Mouse (Mus musculus) naive thymus-derived CD4-positive, alpha-beta T cell, adult 5 months (primary cell): Measurements from ENCODE around the gene Hist1h2ak. TPM values are rescaled to one million over a fixed set of nuclear protein-coding genes. Genes with fewer than 3 reads are reported as not detected.

ENCODE experiments used
- polyA plus RNA-seq: library from polyadenylated mRNA; unstranded; fragments of 100-300 nt; shearing (Covaris generic); gene quantifications from one replicate; pipeline ENCODE4 v1.2.1, GENCODE M21; 2017

The Hist1h2ak gene
- polyA plus RNA-seq = 4.1 TPM

GRCm38 (mm10) chr13:21753524-21754285 is at the start of gene Hist1h2ak, which contains the start of gene Hist1h2bn:
Hist1h2ak (minus strand) TSS chr13:21753827.
Hist1h2bn (plus strand) TSS chr13:21754123.

GRCm38 (mm10) chr13:21786899-21787629 is 33.4 kb upstream of the Hist1h2ak start, which contains the start of the genes Hist1h2an and Hist1h2bp:
Hist1h2an (minus strand) TSS chr13:21787218.
Hist1h2bp (plus strand) TSS chr13:21787461.

GRCm38 (mm10) chr13:21783255-21783617 is 29.6 kb upstream of the Hist1h2ak start, which contains the start of gene Hist1h3i:
Hist1h3i (minus strand) TSS chr13:21783370.

GRCm38 (mm10) chr13:21779767-21780731 is 26.4 kb upstream of the Hist1h2ak start, which contains the start of gene Hist1h1b:
Hist1h1b (minus strand) TSS chr13:21780625.

GRCm38 (mm10) chr13:21750159-21751017 is 3.2 kb downstream of the Hist1h2ak start, which contains the start of gene Hist1h4k:
Hist1h4k (minus strand) TSS chr13:21750505.

GRCm38 (mm10) chr13:21734906-21735767 is 18.5 kb downstream of the Hist1h2ak start, which contains the start of gene Hist1h4j:
Hist1h4j (plus strand) TSS chr13:21735064.

GRCm38 (mm10) chr13:21721757-21722372 is 31.8 kb downstream of the Hist1h2ak start, which contains the start of gene Hist1h2bm:
Hist1h2bm (plus strand) TSS chr13:21722044.

GRCm38 (mm10) chr13:21717397-21718357 is 36.0 kb downstream of the Hist1h2ak start, which contains the start of gene Hist1h3h:
Hist1h3h (plus strand) TSS chr13:21717659.

GRCm38 (mm10) chr13:21715864-21716539 is 37.6 kb downstream of the Hist1h2ak start, which contains the start of the genes Hist1h2bl and Hist1h2ai:
Hist1h2bl (minus strand) TSS chr13:21716143.
Hist1h2ai (plus strand) TSS chr13:21716422.

Other genes starting within 250 kb of the Hist1h2ak start
- gene Zkscan8, start 222.7 kb downstream of the Hist1h2ak start, polyA plus RNA-seq = 3.1 TPM
- 0.11 TPM for gene Olfr1366, start 211.0 kb downstream of the Hist1h2ak start, polyA plus RNA-seq
- gene Olfr1535, start 193.9 kb downstream of the Hist1h2ak start, polyA plus RNA-seq = not detected
- not detected for gene Olfr1364, start 172.1 kb downstream of the Hist1h2ak start, polyA plus RNA-seq
- gene Olfr1362, start 139.8 kb downstream of the Hist1h2ak start, polyA plus RNA-seq = not detected
- gene Olfr11, start 111.3 kb downstream of the Hist1h2ak start, polyA plus RNA-seq = not detected
- gene Olfr1361, start 90.4 kb downstream of the Hist1h2ak start, polyA plus RNA-seq = not detected
- not detected for gene Olfr1360, start 76.4 kb downstream of the Hist1h2ak start, polyA plus RNA-seq
- not detected for gene Olfr1359, start 55.7 kb downstream of the Hist1h2ak start, polyA plus RNA-seq
- not detected for gene Hist1h2bl, start 37.7 kb downstream of the Hist1h2ak start, polyA plus RNA-seq
- not detected for gene Hist1h2ai, start 37.4 kb downstream of the Hist1h2ak start, polyA plus RNA-seq
- 1.7 TPM for gene Hist1h3h, start 36.2 kb downstream of the Hist1h2ak start, polyA plus RNA-seq
- gene Hist1h2bm, start 31.8 kb downstream of the Hist1h2ak start, polyA plus RNA-seq = not detected
- gene Hist1h4j, start 18.8 kb downstream of the Hist1h2ak start, polyA plus RNA-seq = 1.1 TPM
- 10.0 TPM for gene Hist1h4k, start 3.3 kb downstream of the Hist1h2ak start, polyA plus RNA-seq
- gene Hist1h2bn, start 296 bp upstream of the Hist1h2ak start, polyA plus RNA-seq = 2.5 TPM
- 0.97 TPM for gene Hist1h1b, start 26.8 kb upstream of the Hist1h2ak start, polyA plus RNA-seq
- gene Hist1h3i, start 29.5 kb upstream of the Hist1h2ak start, polyA plus RNA-seq = 1.9 TPM
- gene Hist1h2an, start 33.4 kb upstream of the Hist1h2ak start, polyA plus RNA-seq = 2.3 TPM
- gene Hist1h2bp, start 33.6 kb upstream of the Hist1h2ak start, polyA plus RNA-seq = not detected
- gene Hist1h2bq, start 56.4 kb upstream of the Hist1h2ak start, polyA plus RNA-seq = 6.5 TPM
- 14.0 TPM for gene Hist1h2ao, start 56.6 kb upstream of the Hist1h2ak start, polyA plus RNA-seq
- 29.9 TPM for gene Hist1h4m, start 57.9 kb upstream of the Hist1h2ak start, polyA plus RNA-seq
- gene Hist1h4n, start 78.4 kb upstream of the Hist1h2ak start, polyA plus RNA-seq = 31.0 TPM
- gene Hist1h2ap, start 79.7 kb upstream of the Hist1h2ak start, polyA plus RNA-seq = 68.0 TPM
- 6.1 TPM for gene Hist1h2br, start 79.9 kb upstream of the Hist1h2ak start, polyA plus RNA-seq
- 0.66 TPM for gene Zfp184, start 191.3 kb upstream of the Hist1h2ak start, polyA plus RNA-seq
- not detected for gene Pom121l2, start 227.4 kb upstream of the Hist1h2ak start, polyA plus RNA-seq